Mouse (Mus musculus): ENCODE measurements around the gene Tbc1d22a. TPM values are rescaled to one million over a fixed set of nuclear protein-coding genes. Genes with fewer than 3 reads are reported as not detected.

Tbc1d22a gene
- total and polyA plus RNA-seq, 3 experiments: 34.5 to 44.4 (median 37.7) TPM

DNA sequence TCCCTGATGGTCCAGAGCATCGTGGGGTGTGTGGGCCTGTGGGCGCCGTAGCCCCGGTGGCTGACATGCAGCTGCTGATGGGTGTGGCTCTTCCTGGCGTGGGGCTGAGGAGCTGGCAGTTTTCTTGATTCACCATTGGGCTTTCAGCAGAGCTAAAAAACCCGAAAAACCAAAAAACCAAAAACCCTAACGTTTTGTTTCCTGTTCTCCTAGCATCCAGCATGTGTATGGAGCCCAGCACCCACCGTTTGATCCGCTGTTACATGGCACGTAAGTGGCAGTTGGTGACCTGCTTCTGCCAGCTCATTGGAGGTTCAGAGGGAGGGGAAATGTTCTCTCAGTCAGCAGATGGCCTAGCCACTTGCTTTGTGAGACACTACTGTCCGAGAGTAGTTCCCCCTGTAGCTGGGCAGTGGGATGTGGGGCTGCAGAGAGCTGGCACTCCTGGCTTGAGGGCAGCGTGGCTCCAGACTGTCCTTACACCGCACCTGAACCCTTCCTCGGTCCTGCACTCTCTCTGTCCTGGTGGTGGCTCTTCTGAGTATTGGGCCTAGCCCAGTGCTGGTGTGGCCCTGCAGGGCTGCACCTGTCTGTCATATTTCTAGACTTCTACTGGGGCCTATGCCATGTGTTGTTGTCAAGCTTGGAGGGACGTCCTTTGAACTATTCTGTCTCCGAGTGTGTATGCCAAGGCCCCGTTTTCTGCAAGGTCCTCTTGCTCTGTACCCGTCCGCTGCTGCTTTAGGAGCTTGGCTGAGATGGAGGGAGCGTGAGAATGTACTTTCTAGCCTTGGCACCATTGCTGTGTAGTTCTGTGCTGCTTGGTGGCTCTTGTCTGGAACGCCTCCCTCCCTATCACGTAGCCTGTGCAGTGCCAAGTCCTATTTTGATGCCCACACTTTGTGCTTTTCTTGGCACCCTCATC is 20.5 kb downstream of the Tbc1d22a start:
- DNase-seq: no peak

DNA sequence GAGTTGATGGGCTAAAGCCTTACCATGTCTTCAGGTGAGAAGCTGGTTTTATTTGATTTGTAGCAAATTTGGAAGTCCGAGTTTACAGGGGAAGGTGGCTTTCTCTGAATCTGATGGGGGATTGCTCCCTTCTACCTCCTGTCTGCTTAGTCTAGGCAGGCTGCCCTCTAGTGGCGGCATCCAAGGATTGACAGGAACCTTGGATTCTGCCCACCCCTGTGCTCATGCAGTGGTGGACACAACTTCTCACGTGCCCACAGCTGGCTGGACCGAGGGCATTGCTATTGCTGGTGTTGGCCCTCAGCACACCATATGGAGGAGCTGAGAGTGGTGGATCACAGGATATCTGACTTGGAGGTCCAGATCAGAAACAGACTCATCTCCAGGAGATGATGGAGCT is 22.0 kb downstream of the Tbc1d22a start:
- DNase-seq: peak; percentile 63

DNA sequence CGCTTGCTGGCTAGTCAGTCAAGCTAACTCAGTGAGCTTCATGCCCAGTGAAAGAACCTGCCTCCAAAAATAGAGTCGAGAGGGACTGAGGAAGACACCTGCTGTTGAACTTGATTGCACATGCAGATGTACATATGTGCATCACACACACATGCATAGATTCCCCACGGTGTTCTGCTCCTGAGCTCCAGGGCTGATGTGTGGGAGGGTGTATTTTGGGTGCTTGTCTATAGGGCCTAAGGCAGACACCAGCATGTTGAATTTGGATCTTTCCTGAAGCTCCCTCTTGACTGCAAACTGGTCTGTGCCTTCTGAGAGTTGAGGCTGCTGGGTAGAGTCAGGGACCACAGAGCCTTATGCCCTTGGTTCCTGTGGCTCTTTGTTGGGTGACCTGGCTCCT is 23.8 kb downstream of the Tbc1d22a start:
- DNase-seq: no peak

DNA sequence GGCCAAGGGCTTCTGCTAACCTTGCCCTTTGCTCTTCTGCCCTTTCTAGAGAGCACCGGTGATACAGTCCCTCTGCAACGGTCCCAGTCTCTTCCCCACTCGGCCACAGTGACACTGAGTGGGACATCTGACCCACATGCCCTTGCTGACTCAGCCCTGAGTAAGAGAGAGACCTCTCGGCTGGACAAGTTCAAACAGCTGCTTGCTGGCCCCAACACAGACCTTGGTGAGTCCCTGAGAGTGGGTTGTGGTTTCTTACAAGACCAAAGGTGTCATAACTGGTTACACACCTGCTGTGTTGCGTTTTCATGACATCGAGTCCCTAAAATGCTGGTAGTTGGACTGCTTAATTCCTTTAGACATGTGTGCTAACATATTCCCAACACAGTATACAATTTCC is 24.8 kb downstream of the Tbc1d22a start:
- peak; percentile 52 for DNase-seq

DNA sequence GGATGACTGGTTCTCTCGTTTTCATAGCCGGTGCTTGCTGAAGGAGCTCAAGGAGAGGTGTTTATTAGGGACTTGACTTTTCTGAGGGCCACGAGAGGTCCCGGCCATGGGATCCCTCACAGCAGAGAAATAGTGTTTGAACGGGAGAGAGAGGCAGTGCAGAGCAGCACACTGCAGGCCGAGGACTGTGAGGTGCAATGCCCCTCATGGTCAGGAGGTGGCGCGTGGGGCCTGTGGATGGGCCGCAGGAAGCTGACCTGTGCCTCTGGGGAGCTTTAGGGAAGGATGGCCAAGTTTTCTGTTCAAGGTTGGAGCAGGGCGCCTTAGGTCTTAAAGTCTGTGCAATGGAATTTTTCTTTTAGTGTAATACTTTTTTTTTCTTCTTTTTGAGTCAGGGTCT is 25.5 kb downstream of the Tbc1d22a start:
- DNase-seq: peak; percentile 83

DNA sequence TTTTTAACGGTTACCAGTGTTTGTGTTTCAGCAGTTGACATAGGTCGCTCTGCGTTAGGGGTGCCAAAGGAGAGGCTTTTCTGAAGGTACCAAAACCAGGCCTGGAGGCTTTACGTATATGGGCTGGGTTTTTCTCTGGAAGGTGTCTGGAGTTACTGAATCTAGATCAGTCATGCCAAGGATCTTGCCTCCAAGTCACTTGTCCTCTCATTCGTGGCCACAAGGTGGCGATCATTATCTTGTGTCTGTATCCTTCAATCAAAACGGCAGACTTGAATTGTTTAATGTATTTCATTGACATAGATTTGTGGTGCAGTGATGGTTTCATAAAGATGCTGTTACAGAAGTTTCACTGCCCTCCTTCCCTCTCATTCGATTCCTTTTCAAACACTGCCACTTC is 29.4 kb downstream of the Tbc1d22a start:
- peak; percentile 45 for DNase-seq

DNA sequence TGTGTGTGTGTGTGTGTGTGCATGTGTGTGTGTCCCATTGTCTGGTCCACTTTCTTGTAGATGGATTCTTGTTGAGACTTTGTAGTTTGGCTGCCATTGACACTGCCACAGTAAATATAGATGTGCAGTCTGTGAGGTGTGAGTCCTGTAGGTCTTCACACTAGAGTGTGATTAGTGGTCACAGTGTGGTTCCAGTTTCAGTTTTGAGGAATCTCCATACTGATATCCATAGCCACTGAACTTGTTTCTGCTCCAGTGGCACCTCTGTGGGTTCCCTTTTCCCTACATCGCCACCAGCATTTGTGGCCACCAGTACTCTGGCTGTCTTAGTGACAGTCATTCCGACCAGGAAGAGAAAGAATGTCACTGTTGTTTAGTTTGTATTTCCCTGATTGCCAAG is 30.1 kb downstream of the Tbc1d22a start:
- DNase-seq: no peak

DNA sequence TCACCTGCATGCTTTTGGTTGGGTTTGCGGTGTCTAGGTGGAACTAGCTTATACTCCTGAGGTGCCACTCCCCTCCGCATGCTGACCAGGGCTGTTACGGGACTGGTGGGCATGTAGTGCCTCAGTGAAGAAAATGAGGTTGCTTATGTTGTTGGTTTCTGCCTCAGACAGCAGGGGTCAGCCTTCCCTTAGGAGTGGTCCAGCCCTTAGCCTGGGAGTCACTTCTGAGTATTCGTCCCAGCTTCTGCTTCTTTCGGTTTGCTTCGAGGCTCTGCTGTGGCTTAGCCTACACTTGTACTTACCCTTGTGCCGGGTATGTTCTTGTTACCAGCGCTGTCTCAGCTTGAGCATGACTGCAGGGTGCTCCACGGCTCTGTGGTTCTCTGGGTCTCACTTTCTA is 36.0 kb downstream of the Tbc1d22a start:
- DNase-seq: peak; percentile 33

DNA sequence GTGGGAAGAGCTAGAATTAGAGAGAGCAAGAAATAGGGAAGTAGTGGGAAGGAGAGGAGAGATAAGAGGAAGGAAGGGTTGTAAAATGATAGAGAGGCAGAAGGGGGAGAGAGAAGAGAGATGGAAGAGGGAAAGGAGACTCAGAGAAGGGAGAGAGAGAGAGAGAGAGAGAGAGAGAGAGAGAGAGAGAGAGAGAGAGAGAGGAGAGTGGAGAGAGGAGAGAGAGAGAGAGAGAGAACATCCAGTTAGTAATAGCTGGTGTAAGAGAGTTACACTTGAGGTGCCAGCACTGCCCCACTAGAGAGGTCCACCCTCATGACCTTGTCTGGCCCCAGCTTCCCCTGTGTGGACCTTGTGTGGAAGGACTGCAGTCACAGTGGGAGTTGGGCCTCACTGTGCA is 37.9 kb downstream of the Tbc1d22a start:
- DNase-seq: no peak

DNA sequence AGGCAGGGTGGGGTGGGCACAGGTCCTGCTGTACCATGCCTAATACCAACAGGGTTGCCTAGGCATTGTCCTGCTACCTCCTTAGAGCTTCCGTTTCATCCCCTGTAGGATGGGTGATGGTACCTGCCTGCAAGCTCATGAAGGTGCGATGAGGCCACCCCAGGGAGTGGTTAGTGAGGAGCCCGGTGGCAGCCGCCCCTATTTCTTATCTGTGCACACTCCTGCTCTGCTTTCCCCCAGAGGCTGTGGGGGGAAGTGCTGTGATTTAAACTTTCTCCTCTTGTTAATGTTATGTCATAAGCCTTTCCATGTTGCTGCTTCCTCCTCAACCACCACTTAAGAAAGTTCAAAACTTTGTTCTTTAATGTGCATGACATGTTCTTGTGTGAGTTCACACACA is 38.4 kb downstream of the Tbc1d22a start:
- no peak for DNase-seq

DNA sequence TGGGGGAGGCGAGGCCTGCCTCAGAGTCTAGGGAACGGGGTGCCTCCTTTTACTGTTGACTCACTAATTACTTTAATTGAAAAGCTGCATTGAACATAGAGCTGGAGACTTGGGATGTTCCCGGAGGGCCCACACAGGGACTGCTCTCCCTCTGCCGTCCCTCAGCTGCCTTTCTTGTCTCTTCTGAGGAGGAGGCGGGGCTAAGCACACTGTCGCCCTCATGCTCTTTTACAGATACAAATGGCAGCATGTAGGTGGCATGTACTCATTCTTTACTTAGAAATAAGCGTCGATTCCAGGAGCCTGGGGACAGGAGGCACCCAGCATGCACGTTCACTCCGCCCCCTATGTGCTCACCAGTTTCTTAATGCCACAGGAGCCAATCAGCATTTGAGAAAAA is 39.2 kb downstream of the Tbc1d22a start:
- DNase-seq: no peak

DNA sequence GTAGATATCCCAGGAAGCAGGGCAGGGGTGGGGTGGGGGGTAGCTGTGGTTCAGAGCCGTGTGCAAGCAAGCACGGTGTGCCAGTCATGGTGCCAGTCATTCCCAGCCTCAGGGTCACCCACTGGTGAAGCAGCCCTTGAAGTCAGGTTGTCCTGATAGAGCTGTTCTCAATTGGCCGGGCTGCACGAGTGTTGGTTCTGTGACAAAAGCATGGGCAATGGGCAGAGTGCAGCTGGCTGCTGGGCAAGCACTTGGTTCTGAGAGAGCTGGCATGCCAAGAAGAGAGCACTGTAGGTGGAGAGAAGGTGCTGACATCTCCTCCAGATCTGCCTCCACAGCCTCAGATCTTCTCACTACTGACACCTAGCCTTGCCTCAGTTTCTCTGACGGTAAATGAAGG is 41.9 kb downstream of the Tbc1d22a start:
- DNase-seq: no peak

DNA sequence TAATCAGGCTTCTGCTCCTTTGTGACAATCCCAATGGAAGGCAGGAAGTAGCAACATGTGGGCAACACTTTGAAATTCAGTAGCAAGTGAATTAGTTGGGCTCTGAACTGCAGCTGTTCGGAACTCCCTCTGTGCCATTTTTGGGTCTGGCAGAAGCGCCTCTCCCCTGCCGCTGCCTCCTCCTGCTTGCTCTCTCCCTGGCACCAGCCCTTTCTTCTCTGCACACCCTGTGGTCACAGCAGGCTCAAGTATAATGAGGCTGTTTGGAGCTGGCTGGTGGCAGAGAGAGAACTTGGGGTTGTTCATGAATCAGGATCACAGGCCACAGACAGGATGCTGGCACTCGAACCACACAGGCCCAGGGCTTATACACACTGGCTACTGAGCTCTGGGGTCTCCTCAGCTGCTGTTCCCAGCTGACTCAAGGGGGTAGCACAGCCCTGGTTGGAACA is 42.5 kb downstream of the Tbc1d22a start:
- DNase-seq: no peak

DNA sequence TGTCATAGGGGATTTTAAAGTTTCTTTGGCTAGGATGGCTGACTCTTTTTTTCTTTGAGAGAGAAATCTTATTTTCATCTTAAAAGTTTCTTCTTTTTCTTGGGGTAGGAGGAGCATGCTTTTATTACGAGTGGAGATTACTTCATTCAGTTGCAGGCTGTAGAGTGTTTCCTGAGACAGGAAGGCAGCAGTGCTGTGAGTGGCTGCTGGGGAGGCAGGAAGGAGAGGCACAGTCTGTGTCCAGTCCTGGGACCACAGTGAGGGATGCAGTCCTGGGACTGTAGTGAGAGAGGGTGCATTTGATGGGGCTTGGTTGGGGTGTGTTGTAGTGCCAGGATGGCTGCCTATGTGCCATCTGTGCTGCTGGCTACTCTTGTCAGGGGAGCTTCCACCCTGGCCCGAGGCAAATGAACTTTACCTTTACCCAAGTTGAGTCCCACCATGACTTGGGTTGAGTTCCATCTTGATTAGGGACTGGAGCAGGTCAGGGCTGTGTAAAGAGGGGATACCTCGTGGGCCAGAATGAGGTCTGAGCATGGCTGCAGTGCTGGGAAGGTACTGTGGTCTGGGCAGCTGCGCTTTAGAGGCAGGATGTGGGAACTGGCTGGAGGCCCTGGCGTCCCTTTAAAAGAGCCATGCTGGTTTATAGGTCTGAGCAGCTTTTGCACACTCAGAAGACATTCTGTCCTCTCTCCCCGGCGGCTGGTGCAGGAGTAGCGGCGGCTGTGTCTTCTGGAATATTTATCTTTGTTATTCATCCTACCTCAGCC is 43.8 kb downstream of the Tbc1d22a start:
- DNase-seq: no peak

DNA sequence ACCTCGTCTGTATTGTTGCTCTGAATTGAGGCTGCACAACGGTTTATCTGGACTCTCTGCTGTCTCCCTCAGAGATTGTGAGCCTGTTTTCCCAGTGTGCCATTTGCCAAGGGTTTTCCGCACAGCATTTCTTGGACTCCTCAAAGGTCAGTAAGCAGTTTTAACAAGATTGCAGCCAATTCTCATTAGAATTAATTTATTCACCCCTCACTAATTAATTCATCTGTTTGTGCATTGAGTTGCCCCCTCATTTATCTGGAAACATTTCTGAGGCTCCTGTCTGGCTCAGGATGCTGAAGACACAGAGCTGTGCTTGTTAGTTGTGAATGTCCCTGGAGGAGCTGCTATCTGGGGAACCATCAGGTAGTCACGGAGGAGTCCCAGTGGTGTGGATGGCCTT is 45.0 kb downstream of the Tbc1d22a start:
- no peak for DNase-seq

DNA sequence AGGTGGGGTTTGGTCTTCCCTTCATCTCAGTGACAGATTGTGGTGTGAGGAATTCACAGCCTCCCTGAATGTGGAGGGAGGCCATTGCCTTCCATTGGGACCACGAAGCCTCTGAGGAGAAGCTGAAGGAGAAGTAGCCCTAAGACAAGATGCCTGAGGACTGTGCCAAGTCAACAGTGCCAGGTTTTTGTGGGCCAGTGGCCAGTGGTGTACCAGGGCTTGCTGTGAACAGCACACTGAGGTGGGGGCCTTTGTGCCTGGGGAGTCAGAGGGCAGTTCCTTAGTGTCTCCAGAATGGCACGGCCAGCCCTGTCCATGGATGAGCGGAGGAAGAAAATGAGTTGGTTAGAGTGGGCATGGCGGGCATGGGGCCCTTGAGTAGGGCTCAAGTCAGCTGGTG is 45.9 kb downstream of the Tbc1d22a start:
- no peak for DNase-seq

DNA sequence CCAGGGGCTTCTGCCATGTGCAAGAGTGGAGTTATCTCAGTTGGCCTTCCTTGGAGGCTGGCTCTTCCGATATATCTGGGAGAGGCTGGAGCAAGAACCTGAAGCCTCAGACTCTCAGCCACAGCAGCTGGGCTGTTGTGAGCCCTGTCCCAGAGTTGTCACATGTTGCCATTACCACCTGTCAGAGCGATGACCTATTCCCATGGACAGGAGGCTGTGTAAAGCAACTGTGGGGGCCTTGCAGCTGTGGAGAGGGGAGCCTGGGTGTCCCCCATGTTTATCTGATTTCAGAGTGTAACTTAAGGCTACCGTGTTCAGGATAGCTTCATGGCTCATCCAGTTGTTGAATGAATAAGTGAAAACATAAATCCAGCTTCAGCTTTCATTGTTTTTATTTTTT is 50.1 kb downstream of the Tbc1d22a start:
- no peak for DNase-seq

DNA sequence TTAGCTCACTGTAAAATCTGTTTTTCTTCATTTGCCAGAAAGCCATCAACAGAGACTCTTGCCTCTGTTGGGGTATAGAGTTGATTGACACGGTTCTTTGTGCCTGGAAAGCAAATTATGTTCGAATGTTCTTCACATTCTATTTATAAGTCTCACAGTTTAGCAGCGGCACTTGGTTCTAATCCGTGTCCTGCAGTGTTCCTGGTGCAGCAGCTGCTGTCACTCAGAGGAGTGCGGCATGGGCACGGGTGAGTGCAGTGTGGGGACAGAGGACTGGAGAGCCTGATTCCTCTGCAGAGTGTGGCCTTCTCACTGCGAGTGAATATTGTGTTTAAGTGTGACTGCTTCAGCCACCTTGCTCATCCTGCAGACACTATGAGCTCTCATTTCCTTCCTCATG is 50.5 kb downstream of the Tbc1d22a start:
- no peak for DNase-seq

DNA sequence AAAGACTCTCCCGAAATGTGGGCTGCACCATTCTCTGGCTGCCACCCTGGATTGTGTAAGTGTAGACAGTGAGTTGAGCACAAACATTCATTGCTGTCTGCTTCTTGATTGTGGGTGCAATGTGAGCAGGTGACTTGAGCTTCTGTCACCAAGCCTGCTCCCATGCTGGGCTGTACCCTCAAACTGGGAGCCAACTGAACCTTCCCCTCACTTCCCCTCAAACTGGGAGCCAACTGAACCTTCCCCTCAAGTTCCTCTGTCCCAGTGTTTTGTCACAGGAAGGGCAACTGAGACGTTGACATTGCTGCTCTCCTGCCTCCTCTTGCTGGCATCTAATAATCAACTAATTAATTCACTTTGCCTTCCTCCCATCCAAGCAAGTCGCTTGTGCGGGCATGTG is 52.7 kb downstream of the Tbc1d22a start:
- no peak for DNase-seq

DNA sequence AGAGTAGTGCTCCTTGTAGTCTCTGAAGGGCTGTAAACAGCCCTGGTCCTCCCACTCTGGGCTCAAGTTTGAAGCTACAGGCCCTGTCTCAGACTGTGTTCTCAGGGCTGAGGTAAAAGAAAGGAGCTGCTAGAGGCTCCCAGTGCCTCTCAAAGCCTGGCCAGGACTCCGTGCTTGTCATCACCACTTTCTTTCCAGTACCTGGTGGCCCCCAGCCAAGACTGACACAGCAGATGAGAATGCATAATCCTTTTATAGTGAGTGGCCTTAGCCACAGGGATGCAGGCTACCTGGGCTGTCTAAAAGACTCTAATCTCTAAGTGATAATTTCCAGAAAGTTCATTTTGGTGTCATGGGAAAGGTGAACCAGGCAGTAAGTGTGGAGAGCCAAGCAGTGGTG is 54.3 kb downstream of the Tbc1d22a start:
- no peak for DNase-seq

DNA sequence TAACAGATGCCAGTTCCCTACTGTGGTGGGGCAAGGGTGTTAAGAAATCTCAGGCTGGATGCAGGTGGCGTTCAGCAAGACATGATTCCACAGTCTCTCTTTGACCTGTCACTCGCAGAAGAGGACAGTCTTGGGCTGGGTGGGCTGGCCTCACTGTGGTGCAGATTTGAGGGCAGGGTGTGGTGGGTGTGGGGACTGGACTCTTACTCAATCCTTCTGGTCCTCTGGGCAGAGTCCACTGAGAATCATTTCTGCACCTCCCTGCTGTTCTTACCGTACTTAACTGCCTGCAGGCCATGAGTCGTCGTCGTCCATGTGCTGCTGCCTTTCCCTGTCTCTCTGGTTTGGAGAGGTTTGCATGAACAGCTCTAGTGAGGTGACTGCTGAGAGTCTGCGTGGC is 61.5 kb downstream of the Tbc1d22a start:
- no peak for DNase-seq

DNA sequence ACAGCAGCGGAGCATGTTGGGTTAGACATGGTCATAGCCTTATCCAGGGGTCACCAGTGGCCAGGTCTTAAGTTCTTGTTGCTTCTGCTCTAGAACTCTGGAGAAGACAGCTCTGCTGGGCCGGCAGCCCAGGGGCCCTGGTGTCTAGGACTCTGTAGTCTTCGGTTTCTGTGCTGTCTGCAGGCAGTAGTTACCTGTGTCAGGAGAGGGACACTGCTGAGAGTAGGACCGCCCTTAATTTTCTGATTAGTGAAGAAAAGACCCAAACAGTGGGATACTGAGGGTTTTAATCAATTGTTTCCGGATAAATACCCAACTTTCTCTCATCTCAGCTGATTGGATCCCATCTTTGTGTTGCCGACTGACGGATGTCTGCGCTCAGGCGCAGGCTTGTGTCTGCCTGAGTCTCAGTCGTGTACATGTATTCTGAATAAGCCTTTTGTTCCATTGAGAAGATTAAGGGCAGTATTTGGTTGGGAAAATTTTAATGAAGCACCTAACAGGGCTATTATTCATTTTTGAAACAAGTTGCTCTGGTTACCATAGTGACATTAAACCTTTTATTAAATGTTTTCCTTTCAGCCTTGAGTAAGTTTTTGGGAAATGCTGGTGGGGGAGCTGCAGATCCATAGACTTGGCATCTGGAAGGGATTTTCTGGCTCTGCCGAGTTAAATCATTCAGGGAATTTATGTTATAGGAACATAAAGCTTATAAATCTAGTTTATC is 62.4 kb downstream of the Tbc1d22a start:
- no peak for DNase-seq

DNA sequence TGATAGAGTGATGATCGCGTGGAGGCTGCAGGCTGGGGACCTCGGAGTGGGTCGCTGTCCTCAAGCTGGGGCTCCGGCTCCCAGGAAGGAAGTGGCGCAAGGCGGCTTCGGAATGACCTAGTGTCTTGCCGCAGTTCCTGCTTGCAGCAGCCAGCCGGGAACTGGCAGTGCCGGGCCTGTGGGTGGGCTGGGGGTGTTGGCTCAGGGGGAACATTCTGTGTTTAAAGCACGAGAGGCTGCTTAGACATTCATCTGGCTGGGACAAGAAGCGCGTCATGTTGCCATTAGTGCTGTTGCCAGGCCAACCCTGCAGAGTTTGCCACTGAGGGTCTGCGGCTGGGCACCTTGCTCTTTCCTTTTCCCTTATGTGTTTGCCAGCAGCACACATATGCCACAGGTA is 63.2 kb downstream of the Tbc1d22a start:
- no peak for DNase-seq
